Mouse (Mus musculus): ENCODE measurements around the gene Psmd13. TPM values are rescaled to one million over a fixed set of nuclear protein-coding genes. Genes with fewer than 3 reads are reported as not detected.
A peak's percentile ranks its signal among the peaks of the same experiment; 100 is the strongest.

Gene Psmd13
- polyA plus RNA-seq, 1 experiment from 2014 or later: 187 TPM

DNA sequence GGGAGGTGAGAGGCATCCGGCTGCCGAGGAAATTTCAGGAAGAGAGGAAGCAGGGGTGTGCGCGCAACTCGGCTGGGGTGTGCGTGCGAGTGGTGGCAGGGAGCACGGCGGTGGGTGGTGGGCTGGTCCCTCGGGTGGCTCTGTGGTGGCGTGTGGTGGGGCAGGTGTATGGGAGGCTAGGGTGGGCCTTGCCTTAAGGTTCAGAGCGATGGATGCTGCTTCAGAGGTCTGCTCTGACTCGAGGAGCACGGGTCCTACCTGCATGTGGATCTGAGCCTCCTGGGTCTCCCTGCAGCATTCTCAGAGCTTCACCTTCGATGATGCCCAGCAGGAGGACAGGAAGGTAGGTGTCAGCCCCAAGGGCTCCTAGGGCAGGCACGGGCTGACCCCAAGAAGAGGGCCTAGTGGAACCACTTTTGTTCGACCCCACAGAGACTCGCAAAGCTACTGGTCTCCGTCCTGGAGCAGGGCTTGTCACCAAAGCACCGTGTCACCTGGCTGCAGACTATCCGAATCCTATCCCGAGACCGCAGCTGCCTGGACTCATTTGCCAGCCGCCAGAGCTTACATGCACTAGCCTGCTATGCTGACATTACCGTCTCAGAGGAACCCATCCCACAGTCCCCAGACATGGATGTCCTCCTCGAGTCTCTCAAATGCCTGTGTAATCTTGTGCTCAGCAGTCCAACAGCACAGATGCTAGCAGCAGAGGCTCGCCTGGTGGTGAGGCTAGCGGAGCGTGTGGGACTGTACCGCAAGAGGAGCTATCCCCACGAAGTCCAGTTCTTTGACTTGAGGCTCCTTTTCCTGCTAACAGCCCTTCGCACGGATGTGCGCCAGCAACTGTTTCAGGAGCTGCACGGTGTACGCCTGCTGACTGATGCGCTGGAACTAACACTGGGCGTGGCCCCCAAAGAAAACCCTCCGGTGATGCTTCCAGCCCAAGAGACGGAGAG, 23.9 kb upstream of the Psmd13 start, which contains the start of gene Bet1l:
Bet1l (minus strand) TSS at position 28 of the 956 bp plus-strand sequence.
- Histone ChIP-seq H3K27me3 (no peaks in the 10 kb centered on the region), H3K27ac (peak within 1 kb of the TSS; percentile 99), H3K9me3 (replicated peaks) (no peaks in the 10 kb centered on the region), H3K4me2 (peak within 1 kb of the TSS; percentile 97), H3K36me3 (peaks cover 64% of the 10 kb centered on the region), H3K4me1 (replicated peaks) (peaks cover 47% of the 10 kb centered on the region), H3K9ac (peak within 1 kb of the TSS; percentile 93), H3K4me3 (replicated peaks) (peak within 1 kb of the TSS; percentile 89)
- WGBS (ENCODE audit: insufficient replicate concordance): 28% methylated on average over 40 of the region's 40 CpGs
- no peak for DNase-seq
- ATAC-seq (ENCODE audit: low read depth): peak; percentile 29

DNA sequence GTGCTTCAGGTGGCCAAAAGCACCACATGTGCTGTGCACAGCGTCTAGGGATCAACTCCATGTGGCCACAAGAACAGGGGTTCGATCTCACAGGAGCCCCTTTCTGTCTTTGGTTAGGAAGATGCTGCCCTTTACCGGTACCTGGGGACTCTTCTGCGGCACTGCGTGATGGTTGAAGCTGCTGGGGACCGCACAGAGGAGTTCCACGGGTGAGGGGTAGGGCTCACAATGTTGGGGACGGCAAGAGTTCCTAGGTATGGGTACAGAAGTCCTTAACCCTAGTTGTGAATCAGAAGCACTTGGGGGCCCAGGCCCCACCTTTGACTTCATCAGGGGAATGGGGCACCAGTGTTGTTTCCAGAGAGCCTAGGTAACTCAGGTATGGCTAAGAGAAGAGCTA, 23.0 kb upstream of the Psmd13 start:
- peak overlapping the region; percentile 97 for H3K4me2 ChIP-seq
- H3K27me3 ChIP-seq: no peaks in the 10 kb centered on the region
- WGBS (ENCODE audit: insufficient replicate concordance): 88% methylated on average over 8 of the region's 8 CpGs
- peaks cover 64% of the 10 kb centered on the region for H3K36me3 ChIP-seq
- peak overlapping the region; percentile 99 for H3K27ac ChIP-seq
- DNase-seq: no peak
- no peak for ATAC-seq (ENCODE audit: low read depth)
- H3K4me3 ChIP-seq (replicated peaks): peak overlapping the region; percentile 89
- H3K9me3 ChIP-seq (replicated peaks): no peaks in the 10 kb centered on the region
- H3K4me1 ChIP-seq (replicated peaks): peaks cover 41% of the 10 kb centered on the region
- peak overlapping the region; percentile 93 for H3K9ac ChIP-seq

DNA sequence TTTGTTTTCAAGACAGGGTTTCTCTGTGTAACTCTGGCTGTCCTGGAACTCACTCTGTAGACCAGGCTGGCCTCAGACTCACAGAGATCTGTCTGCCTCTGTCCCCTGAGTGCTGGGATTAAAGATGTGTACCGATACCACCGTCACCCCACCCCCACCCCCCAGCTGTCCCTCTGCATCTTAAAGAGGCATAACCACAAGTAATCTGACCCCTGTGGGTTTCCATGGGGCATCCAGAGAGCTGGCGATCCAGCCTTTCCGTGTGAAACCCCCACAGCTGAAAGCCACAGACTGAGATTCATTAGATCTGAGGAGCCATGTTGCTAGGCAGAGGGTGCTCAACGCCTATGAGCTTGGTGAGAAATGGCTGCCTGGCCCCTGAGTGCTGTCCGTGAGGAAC, 21.8 kb upstream of the Psmd13 start:
- H3K27ac ChIP-seq: no peak overlapping the region
- H3K9ac ChIP-seq: no peak overlapping the region
- H3K36me3 ChIP-seq: peaks cover 65% of the 10 kb centered on the region
- peaks cover 28% of the 10 kb centered on the region for H3K4me1 ChIP-seq (replicated peaks)
- no peak overlapping the region for H3K4me2 ChIP-seq
- H3K27me3 ChIP-seq: no peaks in the 10 kb centered on the region
- no peaks in the 10 kb centered on the region for H3K9me3 ChIP-seq (replicated peaks)
- ATAC-seq (ENCODE audit: low read depth): no peak
- no peak overlapping the region for H3K4me3 ChIP-seq (replicated peaks)
- 67% methylated on average over 6 of the region's 6 CpGs for WGBS (ENCODE audit: insufficient replicate concordance)
- no peak for DNase-seq

DNA sequence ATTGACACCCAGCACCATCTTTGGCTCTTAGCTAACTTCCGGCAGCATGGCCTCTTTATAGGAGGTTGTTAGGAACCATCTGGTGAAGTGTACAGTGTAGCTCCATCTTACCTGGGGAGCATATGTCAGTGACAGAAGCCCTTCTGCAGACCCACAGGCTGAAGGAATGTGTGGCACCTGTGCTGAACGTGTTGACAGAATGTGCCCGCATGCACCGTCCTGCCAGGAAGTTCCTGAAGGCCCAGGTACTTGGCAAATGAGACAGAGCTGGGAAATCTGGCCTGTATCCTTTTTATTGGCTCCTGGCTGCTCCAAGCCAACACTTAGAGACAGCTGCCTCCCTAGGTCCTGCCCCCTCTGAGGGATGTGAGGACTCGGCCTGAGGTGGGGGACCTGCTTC, 21.0 kb upstream of the Psmd13 start:
- 84% methylated on average over 5 of the region's 5 CpGs for WGBS (ENCODE audit: insufficient replicate concordance)
- no peak overlapping the region for H3K9ac ChIP-seq
- no peak overlapping the region for H3K4me2 ChIP-seq
- H3K9me3 ChIP-seq (replicated peaks): no peaks in the 10 kb centered on the region
- H3K36me3 ChIP-seq: peaks cover 71% of the 10 kb centered on the region
- H3K27ac ChIP-seq: no peak overlapping the region
- DNase-seq: no peak
- H3K4me1 ChIP-seq (replicated peaks): peaks cover 21% of the 10 kb centered on the region
- no peaks in the 10 kb centered on the region for H3K27me3 ChIP-seq
- H3K4me3 ChIP-seq (replicated peaks): no peak overlapping the region
- no peak for ATAC-seq (ENCODE audit: low read depth)

DNA sequence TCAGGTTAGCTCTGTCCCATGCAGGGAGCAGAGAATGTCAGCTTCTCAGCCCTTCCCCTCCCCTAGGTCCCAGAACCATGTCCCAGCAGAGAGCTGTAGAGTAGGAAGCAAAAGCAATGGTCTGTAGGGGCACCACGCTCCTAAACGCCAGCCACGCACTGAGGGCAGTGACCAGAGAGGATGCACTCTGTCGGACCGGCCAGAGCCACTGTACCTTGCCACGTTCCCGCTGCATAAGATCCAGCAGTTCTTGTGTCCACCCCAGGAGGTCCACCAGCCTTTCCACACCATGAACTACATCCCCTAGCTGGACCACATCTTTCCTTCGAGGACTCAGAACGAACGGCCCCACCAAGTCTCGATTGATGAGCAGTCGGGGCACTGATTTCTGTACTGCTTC, 17.0 kb upstream of the Psmd13 start:
- peaks cover 83% of the 10 kb centered on the region for H3K36me3 ChIP-seq

DNA sequence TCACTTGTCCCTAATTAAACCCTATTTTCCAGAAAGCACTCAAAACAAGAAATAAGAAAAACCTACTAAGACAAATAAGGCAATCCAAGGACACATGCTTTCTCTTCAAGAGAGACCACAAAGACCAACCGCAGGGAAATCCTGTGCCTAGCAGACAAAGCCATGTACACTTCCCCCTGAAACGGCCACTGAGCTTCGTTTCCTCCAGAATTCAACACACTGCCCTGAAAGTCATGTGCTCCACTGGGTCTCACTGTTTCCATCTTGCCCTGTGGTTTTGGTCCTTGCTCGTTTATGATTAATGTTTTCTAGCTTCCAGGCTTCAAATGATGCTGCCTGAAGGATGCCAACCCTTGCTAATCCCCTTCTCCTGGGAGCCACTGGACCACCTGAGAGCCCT, 7.5 kb upstream of the Psmd13 start:
- Histone ChIP-seq H3K4me2 (no peak overlapping the region), H3K27ac (no peak overlapping the region), H3K9me3 (replicated peaks) (no peaks in the 10 kb centered on the region), H3K4me1 (replicated peaks) (peaks cover 13% of the 10 kb centered on the region), H3K4me3 (replicated peaks) (no peak overlapping the region), H3K36me3 (peaks cover 46% of the 10 kb centered on the region), H3K27me3 (no peaks in the 10 kb centered on the region), H3K9ac (no peak overlapping the region)
- ATAC-seq (ENCODE audit: low read depth): no peak
- DNase-seq: no peak
- 27% methylated on average over 4 of the region's 4 CpGs for WGBS (ENCODE audit: insufficient replicate concordance)

More for the DNA sequence above, 17.0 kb upstream of the Psmd13 start:
- H3K9me3 ChIP-seq (replicated peaks): no peaks in the 10 kb centered on the region
- no peaks in the 10 kb centered on the region for H3K27me3 ChIP-seq
- no peak for DNase-seq
- H3K4me1 ChIP-seq (replicated peaks): no peaks in the 10 kb centered on the region
- WGBS (ENCODE audit: insufficient replicate concordance): 85% methylated on average over 12 of the region's 12 CpGs
- H3K4me3 ChIP-seq (replicated peaks): no peak overlapping the region
- H3K9ac ChIP-seq: no peak overlapping the region
- H3K27ac ChIP-seq: no peak overlapping the region
- no peak for ATAC-seq (ENCODE audit: low read depth)
- H3K4me2 ChIP-seq: no peak overlapping the region

DNA sequence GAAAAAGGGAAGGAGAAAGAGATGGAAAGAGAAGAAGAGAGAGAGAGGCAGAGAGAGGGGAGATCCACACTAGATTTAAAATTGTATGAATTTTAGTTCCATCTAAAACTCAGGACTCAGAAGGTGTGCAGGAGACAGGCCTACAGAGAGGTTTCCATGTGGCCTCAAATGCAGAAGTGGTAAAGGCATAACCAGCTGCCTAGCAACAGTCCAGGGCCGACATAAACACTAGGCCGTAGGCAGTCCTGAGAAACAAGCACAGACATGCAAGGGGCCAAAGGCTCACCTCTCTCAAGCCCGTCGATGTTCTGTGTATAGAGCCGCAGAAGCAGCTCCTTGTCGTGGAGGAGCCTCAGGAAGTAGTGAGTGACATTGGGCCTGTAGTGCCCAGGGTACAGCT, 4.4 kb upstream of the Psmd13 start:
- ATAC-seq (ENCODE audit: low read depth): no peak
- no peaks in the 10 kb centered on the region for H3K27me3 ChIP-seq
- no peak overlapping the region for H3K4me2 ChIP-seq
- H3K9me3 ChIP-seq (replicated peaks): no peaks in the 10 kb centered on the region
- 61% methylated on average over 6 of the region's 6 CpGs for whole genome bisulfite sequencing (ENCODE audit: insufficient replicate concordance)
- H3K36me3 ChIP-seq: peaks cover 39% of the 10 kb centered on the region
- H3K27ac ChIP-seq: no peak overlapping the region
- no peak overlapping the region for H3K4me3 ChIP-seq (replicated peaks)
- no peak overlapping the region for H3K9ac ChIP-seq
- DNase-seq: no peak
- peaks cover 34% of the 10 kb centered on the region for H3K4me1 ChIP-seq (replicated peaks)

DNA sequence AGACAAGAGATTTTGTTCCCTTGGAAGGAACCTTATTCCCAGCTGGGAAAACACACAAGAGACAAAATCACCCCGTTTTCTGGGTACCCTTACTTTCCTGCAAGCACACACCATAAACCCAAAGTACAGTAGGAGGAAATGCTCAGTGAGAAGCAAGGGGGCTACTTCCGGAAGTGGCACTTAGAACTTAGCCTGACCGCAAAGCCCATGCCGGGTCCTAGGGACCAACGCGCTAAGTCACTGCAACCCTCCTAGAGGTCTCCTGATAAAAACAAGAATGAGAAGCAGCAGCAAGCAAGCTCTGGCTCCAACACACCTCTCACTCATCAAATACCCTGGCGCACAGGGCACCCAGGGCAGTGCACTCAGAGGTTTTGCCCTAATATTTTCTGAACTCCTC, 2.4 kb upstream of the Psmd13 start:
- Histone ChIP-seq H3K27ac (peak overlapping the region; percentile 66), H3K9ac (peak overlapping the region; percentile 52; the same call in 1 of the 2 replicates), H3K4me2 (peak overlapping the region; percentile 53), H3K9me3 (replicated peaks) (no peaks in the 10 kb centered on the region), H3K27me3 (no peaks in the 10 kb centered on the region), H3K4me1 (replicated peaks) (peaks cover 48% of the 10 kb centered on the region), H3K4me3 (replicated peaks) (peak overlapping the region; percentile 26), H3K36me3 (peaks cover 39% of the 10 kb centered on the region)
- ATAC-seq (ENCODE audit: low read depth) (no peak), DNase-seq (no peak)
- WGBS (ENCODE audit: insufficient replicate concordance): 30% methylated on average over 7 of the region's 7 CpGs

DNA sequence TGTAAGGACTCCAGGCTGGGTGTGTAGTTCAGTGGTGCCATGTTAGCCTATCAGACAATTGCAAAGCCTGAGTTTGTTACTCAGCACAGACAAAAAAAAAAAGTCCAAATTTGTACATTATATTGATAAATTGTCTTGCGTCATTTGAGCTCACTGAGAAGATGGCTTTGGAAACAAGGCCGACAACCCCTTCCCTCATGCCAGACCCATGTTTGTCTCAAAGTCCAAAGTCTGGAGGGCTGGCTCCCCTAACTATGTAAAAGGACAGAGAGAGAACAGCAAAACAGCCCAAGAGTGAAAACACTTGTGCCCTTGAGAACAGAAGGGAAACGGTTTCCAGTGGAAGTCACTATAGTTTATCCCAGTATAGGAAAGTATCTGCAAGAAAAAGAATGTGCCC, 1.3 kb upstream of the Psmd13 start:
- ATAC-seq (ENCODE audit: low read depth) (no peak), DNase-seq (no peak)
- Histone ChIP-seq H3K27me3 (no peaks in the 10 kb centered on the region), H3K9me3 (replicated peaks) (no peaks in the 10 kb centered on the region), H3K9ac (peak overlapping the region; percentile 88; the same call in 1 of the 2 replicates), H3K27ac (peak overlapping the region; percentile 66), H3K4me3 (replicated peaks) (peak overlapping the region; percentile 92), H3K4me2 (peak overlapping the region; percentile 93), H3K36me3 (peaks cover 39% of the 10 kb centered on the region), H3K4me1 (replicated peaks) (peaks cover 42% of the 10 kb centered on the region)
- WGBS (ENCODE audit: insufficient replicate concordance): 62% methylated on average over 3 of the region's 3 CpGs

DNA sequence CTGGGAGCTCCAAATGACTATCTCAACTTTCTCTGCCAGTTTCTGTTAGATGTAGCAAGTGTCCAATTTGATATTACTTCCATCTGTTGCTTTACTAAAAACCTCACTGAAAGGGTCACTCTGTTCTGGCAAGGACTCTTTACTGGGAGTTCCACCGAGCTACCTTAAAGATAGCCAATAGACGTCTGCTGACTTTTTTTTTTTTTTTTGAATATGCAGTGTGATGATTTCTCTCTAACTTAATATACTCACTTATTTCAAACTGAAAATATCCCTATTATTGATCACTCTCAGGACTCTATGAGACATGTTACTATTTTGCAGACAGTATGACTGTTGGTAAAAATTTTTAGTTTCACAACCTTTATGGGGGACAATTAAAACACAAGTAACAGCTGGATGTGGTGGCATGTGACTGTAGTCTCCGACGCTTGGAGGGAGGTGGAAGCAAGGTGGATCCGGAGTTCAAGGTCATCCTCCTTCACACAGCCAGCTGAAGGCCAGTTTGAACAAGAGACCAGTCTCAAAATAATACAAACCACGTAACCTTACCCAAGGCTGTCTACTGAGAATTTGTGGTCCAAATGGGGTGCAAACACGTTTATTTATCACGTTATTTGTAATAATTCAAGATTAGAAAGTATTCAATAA, 778 bp upstream of the Psmd13 start:
- H3K4me2 ChIP-seq: peak overlapping the region; percentile 93
- WGBS (ENCODE audit: insufficient replicate concordance): 7% methylated on average over 8 of the region's 8 CpGs
- H3K36me3 ChIP-seq: peaks cover 39% of the 10 kb centered on the region
- ATAC-seq (ENCODE audit: low read depth) (no peak), DNase-seq (no peak)
- peak overlapping the region; percentile 88 for H3K9ac ChIP-seq
- peak overlapping the region; percentile 92 for H3K4me3 ChIP-seq (replicated peaks)
- H3K4me1 ChIP-seq (replicated peaks): peaks cover 42% of the 10 kb centered on the region
- H3K9me3 ChIP-seq (replicated peaks): no peaks in the 10 kb centered on the region
- no peaks in the 10 kb centered on the region for H3K27me3 ChIP-seq
- peak overlapping the region; percentile 90 for H3K27ac ChIP-seq

DNA sequence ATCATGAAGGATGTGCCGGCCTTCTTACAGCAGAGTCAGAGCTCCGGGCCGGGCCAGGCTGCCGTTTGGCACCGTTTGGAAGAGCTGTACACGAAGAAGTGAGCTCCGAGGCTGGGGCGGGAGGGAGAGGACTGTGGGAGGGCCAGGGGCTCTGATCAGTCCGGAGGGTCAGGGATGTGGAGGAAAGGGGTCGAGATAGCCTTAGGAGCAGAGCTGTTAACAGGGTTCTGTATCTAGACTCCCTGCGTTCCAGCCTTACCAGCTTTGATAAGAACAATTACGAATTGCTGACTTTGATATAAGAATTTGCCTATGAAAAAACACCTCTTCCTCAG, 668 bp downstream of the Psmd13 start:
- Histone ChIP-seq H3K4me2 (peak overlapping the region; percentile 93), H3K27ac (peak overlapping the region; percentile 90), H3K27me3 (no peaks in the 10 kb centered on the region), H3K9ac (peak overlapping the region; percentile 88), H3K9me3 (replicated peaks) (no peaks in the 10 kb centered on the region), H3K4me1 (replicated peaks) (peaks cover 42% of the 10 kb centered on the region), H3K4me3 (replicated peaks) (peak overlapping the region; percentile 92), H3K36me3 (peaks cover 40% of the 10 kb centered on the region)
- DNase-seq (no peak), ATAC-seq (ENCODE audit: low read depth) (peak; percentile 24)
- WGBS (ENCODE audit: insufficient replicate concordance): 0% methylated on average over 12 of the region's 12 CpGs

Data from liver, embryonic 13.5 days (tissue).